Mouse (Mus musculus): Measurements from ENCODE around the gene Pfn1.

GRCm38 (mm10) chr11:70679361-70679760, 24.9 kb upstream of the Pfn1 start:
- no peak for TF ChIP-seq CTCF (IDR thresholded peaks at IDR 0.05; ENCODE audit: control insufficient read depth, insufficient read depth, low read length)
- no peak for TF ChIP-seq POLR2A (IDR thresholded peaks at IDR 0.05; ENCODE audit: borderline replicate concordance, control insufficient read depth, low read depth, low read length)
